Mouse (Mus musculus) liver, postnatal 0 days (tissue): ENCODE data around the gene Zfp592.

ENCODE experiments used
- CTCF ChIP-seq: sonication (generic); IDR thresholded peaks from 2 replicates; pipeline ENCODE4 v1.5.1; 2016; ENCODE audit warnings: antibody characterized with exemption, low read depth
- EP300 ChIP-seq: IDR thresholded peaks from 2 replicates; pipeline ENCODE4 v1.6.1; 2016; ENCODE audit warnings: antibody characterized with exemption, low read depth, mild to moderate bottlenecking

- TF ChIP-seq CTCF (no peak), EP300 (no peak)
These were observed 36.6 kb upstream of the Zfp592 start for GRCm38 (mm10) chr7:80956891-80957290.
